Mouse (Mus musculus): Measurements from ENCODE around the gene Ggct.

DNA sequence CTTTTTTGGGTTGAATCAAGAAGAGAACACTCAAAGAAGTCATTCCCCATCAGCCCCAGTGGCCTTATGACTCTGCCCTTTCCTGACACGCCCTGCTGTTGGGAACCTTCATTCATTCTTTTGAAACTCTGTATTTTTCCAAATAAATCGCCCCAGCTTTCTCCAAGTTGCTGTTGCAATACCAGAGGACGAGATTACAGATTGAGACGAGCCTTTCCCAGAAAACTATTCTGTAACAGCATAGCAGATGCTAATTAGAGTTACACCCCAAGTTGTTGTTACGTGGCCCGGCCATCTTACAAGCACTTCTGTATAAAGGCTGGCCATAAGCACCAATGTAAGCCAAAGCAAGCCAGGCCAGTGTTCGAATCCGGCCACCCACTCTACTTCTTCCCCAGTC is 35.1 kb downstream of the Ggct start:
- TF ChIP-seq CTCF (IDR thresholded peaks at IDR 0.05; ENCODE audit: control insufficient read depth, insufficient read depth, insufficient replicate concordance, low read depth, low read length) (no peak), POLR2A (IDR thresholded peaks at IDR 0.05; ENCODE audit: control insufficient read depth, low read depth, low read length) (no peak)

Data from testis, adult 2 months (tissue).